Mouse (Mus musculus): ENCODE results near the gene Cxcl12. TPM values are rescaled to one million over a fixed set of nuclear protein-coding genes. Genes with fewer than 3 reads are reported as not detected.

The Cxcl12 gene
- polyA plus RNA-seq, 1 experiment from 2014 or later = 58.6 TPM

- Histone ChIP-seq H3K4me3 (no peak overlapping the region), H3K4me1 (no peaks in the 10 kb centered on the region), H3K27ac (replicated peaks) (no peak overlapping the region), H3K9me3 (no peaks in the 10 kb centered on the region), H3K36me3 (no peaks in the 10 kb centered on the region), H3K27me3 (no peaks in the 10 kb centered on the region), H3K9ac (replicated peaks) (no peak overlapping the region), H3K4me2 (replicated peaks) (no peak overlapping the region)
- whole genome bisulfite sequencing = 19% methylated on average over 6 of the region's 6 CpGs
- no peak for ATAC-seq (replicated peaks)
These were observed 12.0 kb downstream of the Cxcl12 start for GRCm38 (mm10) chr6:117180303-117180702.

GRCm38 (mm10) chr6:117185381-117185780, 17.0 kb downstream of the Cxcl12 start:
- Histone ChIP-seq H3K36me3 (no peaks in the 10 kb centered on the region), H3K27ac (replicated peaks) (no peak overlapping the region), H3K4me3 (no peak overlapping the region), H3K9ac (replicated peaks) (no peak overlapping the region), H3K27me3 (no peaks in the 10 kb centered on the region), H3K9me3 (no peaks in the 10 kb centered on the region), H3K4me1 (no peaks in the 10 kb centered on the region), H3K4me2 (replicated peaks) (no peak overlapping the region)
- 84% methylated on average over 4 of the region's 4 CpGs for WGBS
- ATAC-seq (replicated peaks) = no peak

GRCm38 (mm10) chr6:117190453-117190852, 22.1 kb downstream of the Cxcl12 start:
- H3K4me2 ChIP-seq (replicated peaks) = no peak overlapping the region
- H3K9me3 ChIP-seq = no peaks in the 10 kb centered on the region
- 95% methylated on average over 3 of the region's 3 CpGs for WGBS
- no peaks in the 10 kb centered on the region for H3K4me1 ChIP-seq
- no peaks in the 10 kb centered on the region for H3K27me3 ChIP-seq
- no peaks in the 10 kb centered on the region for H3K36me3 ChIP-seq
- H3K4me3 ChIP-seq = no peak overlapping the region
- H3K9ac ChIP-seq (replicated peaks) = no peak overlapping the region
- no peak overlapping the region for H3K27ac ChIP-seq (replicated peaks)
- ATAC-seq (replicated peaks) = no peak

GRCm38 (mm10) chr6:117191741-117192140, 23.4 kb downstream of the Cxcl12 start:
- no peaks in the 10 kb centered on the region for H3K9me3 ChIP-seq
- no peaks in the 10 kb centered on the region for H3K27me3 ChIP-seq
- H3K36me3 ChIP-seq = no peaks in the 10 kb centered on the region
- no peak for ATAC-seq (replicated peaks)
- H3K4me3 ChIP-seq = no peak overlapping the region
- 92% methylated on average over 6 of the region's 6 CpGs for WGBS
- H3K4me1 ChIP-seq = no peaks in the 10 kb centered on the region
- H3K27ac ChIP-seq (replicated peaks) = no peak overlapping the region
- H3K4me2 ChIP-seq (replicated peaks) = no peak overlapping the region
- no peak overlapping the region for H3K9ac ChIP-seq (replicated peaks)

- H3K9ac ChIP-seq (replicated peaks) = no peak overlapping the region
- H3K4me2 ChIP-seq (replicated peaks) = no peak overlapping the region
- no peaks in the 10 kb centered on the region for H3K9me3 ChIP-seq
- no peak overlapping the region for H3K4me3 ChIP-seq
- no peaks in the 10 kb centered on the region for H3K36me3 ChIP-seq
- 83% methylated on average over 7 of the region's 7 CpGs for whole genome bisulfite sequencing
- no peak overlapping the region for H3K27ac ChIP-seq (replicated peaks)
- no peak for ATAC-seq (replicated peaks)
- no peaks in the 10 kb centered on the region for H3K27me3 ChIP-seq
- no peaks in the 10 kb centered on the region for H3K4me1 ChIP-seq
These were observed 24.3 kb downstream of the Cxcl12 start for GRCm38 (mm10) chr6:117192678-117193077.

GRCm38 (mm10) chr6:117195270-117195669, 26.9 kb downstream of the Cxcl12 start:
- H3K9me3 ChIP-seq = no peaks in the 10 kb centered on the region
- H3K4me3 ChIP-seq = no peak overlapping the region
- 87% methylated on average over 3 of the region's 3 CpGs for WGBS

GRCm38 (mm10) chr6:117198871-117199270, 30.5 kb downstream of the Cxcl12 start:
- H3K36me3 ChIP-seq = no peaks in the 10 kb centered on the region
- WGBS = 81% methylated on average over 4 of the region's 4 CpGs
- ATAC-seq (replicated peaks) = no peak

More at GRCm38 (mm10) chr6:117195270-117195669, 26.9 kb downstream of the Cxcl12 start:
- no peak overlapping the region for H3K27ac ChIP-seq (replicated peaks)
- H3K27me3 ChIP-seq = no peaks in the 10 kb centered on the region
- no peak for ATAC-seq (replicated peaks)
- H3K4me2 ChIP-seq (replicated peaks) = no peak overlapping the region
- no peak overlapping the region for H3K9ac ChIP-seq (replicated peaks)
- H3K4me1 ChIP-seq = no peaks in the 10 kb centered on the region
- H3K36me3 ChIP-seq = no peaks in the 10 kb centered on the region

GRCm38 (mm10) chr6:117199718-117200117, 31.4 kb downstream of the Cxcl12 start:
- Histone ChIP-seq H3K4me3 (no peak overlapping the region), H3K27me3 (no peaks in the 10 kb centered on the region), H3K27ac (replicated peaks) (no peak overlapping the region), H3K36me3 (no peaks in the 10 kb centered on the region), H3K9ac (replicated peaks) (no peak overlapping the region), H3K4me2 (replicated peaks) (no peak overlapping the region), H3K9me3 (no peaks in the 10 kb centered on the region), H3K4me1 (no peaks in the 10 kb centered on the region)
- ATAC-seq (replicated peaks) = no peak
- 37% methylated on average over 2 of the region's 2 CpGs for WGBS

More at GRCm38 (mm10) chr6:117198871-117199270, 30.5 kb downstream of the Cxcl12 start:
- H3K9me3 ChIP-seq = no peaks in the 10 kb centered on the region
- H3K27me3 ChIP-seq = no peaks in the 10 kb centered on the region
- no peak overlapping the region for H3K4me2 ChIP-seq (replicated peaks)
- H3K27ac ChIP-seq (replicated peaks) = no peak overlapping the region
- no peak overlapping the region for H3K4me3 ChIP-seq
- H3K9ac ChIP-seq (replicated peaks) = no peak overlapping the region
- H3K4me1 ChIP-seq = no peaks in the 10 kb centered on the region

GRCm38 (mm10) chr6:117200916-117201315, 32.6 kb downstream of the Cxcl12 start:
- H3K9me3 ChIP-seq = no peaks in the 10 kb centered on the region
- no peaks in the 10 kb centered on the region for H3K27me3 ChIP-seq
- no peak overlapping the region for H3K9ac ChIP-seq (replicated peaks)
- no peaks in the 10 kb centered on the region for H3K36me3 ChIP-seq
- H3K27ac ChIP-seq (replicated peaks) = no peak overlapping the region
- H3K4me3 ChIP-seq = no peak overlapping the region
- ATAC-seq (replicated peaks) = no peak
- no peak overlapping the region for H3K4me2 ChIP-seq (replicated peaks)
- no peaks in the 10 kb centered on the region for H3K4me1 ChIP-seq
- WGBS = 88% methylated on average over 5 of the region's 5 CpGs

- no peak overlapping the region for H3K27ac ChIP-seq (replicated peaks)
- H3K4me3 ChIP-seq = no peak overlapping the region
- H3K9ac ChIP-seq (replicated peaks) = no peak overlapping the region
- 82% methylated on average over 2 of the region's 2 CpGs for WGBS
- no peaks in the 10 kb centered on the region for H3K27me3 ChIP-seq
- no peak for ATAC-seq (replicated peaks)
- H3K9me3 ChIP-seq = no peaks in the 10 kb centered on the region
- H3K4me2 ChIP-seq (replicated peaks) = no peak overlapping the region
- no peaks in the 10 kb centered on the region for H3K4me1 ChIP-seq
- no peaks in the 10 kb centered on the region for H3K36me3 ChIP-seq
These were observed 33.1 kb downstream of the Cxcl12 start for GRCm38 (mm10) chr6:117201396-117201795.

- H3K4me2 ChIP-seq (replicated peaks) = no peak overlapping the region
- H3K9ac ChIP-seq (replicated peaks) = no peak overlapping the region
- no peak for ATAC-seq (replicated peaks)
- no peaks in the 10 kb centered on the region for H3K27me3 ChIP-seq
- H3K36me3 ChIP-seq = no peaks in the 10 kb centered on the region
- H3K9me3 ChIP-seq = no peaks in the 10 kb centered on the region
- H3K27ac ChIP-seq (replicated peaks) = no peak overlapping the region
- no peak overlapping the region for H3K4me3 ChIP-seq
- H3K4me1 ChIP-seq = no peaks in the 10 kb centered on the region
- 89% methylated on average over 8 of the region's 8 CpGs for WGBS
These were observed 33.5 kb downstream of the Cxcl12 start for GRCm38 (mm10) chr6:117201859-117202258.

- Histone ChIP-seq H3K9ac (replicated peaks) (no peak overlapping the region), H3K27ac (replicated peaks) (no peak overlapping the region), H3K4me2 (replicated peaks) (no peak overlapping the region), H3K4me1 (no peaks in the 10 kb centered on the region), H3K9me3 (no peaks in the 10 kb centered on the region), H3K36me3 (no peaks in the 10 kb centered on the region), H3K27me3 (no peaks in the 10 kb centered on the region), H3K4me3 (no peak overlapping the region)
- no peak for ATAC-seq (replicated peaks)
- 76% methylated on average over 2 of the region's 2 CpGs for WGBS
These were observed 34.6 kb downstream of the Cxcl12 start for GRCm38 (mm10) chr6:117202856-117203400.

GRCm38 (mm10) chr6:117204112-117204511, 35.8 kb downstream of the Cxcl12 start:
- Histone ChIP-seq H3K9ac (replicated peaks) (no peak overlapping the region), H3K4me2 (replicated peaks) (no peak overlapping the region), H3K4me3 (no peak overlapping the region), H3K27me3 (no peaks in the 10 kb centered on the region), H3K36me3 (no peaks in the 10 kb centered on the region), H3K9me3 (no peaks in the 10 kb centered on the region), H3K27ac (replicated peaks) (no peak overlapping the region), H3K4me1 (no peaks in the 10 kb centered on the region)
- ATAC-seq (replicated peaks) = no peak
- 95% methylated on average over 3 of the region's 3 CpGs for WGBS
